Comparison of ENCODE assay signal across 24 mouse cellular contexts in the genomic region with DNA sequence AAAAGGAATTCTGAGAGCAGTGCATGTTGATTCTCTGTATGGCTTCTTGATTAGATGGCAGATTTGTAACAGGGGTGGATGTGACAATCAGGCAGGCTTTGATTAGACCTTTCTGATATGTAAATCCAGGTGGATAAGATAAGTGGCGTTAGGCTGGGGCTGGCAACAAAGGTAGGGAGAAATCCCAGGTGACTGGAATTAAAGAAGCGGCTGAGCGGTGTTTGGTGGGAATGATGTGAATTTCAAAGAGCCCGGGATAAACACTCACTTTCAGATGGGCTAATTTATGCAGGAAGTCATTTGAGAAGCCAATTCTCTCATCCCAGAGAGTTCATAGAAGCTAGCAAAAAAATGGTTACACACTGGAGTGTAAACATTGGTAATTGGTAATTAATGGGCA.
A peak's percentile ranks its signal among the peaks of the same experiment; 100 is the strongest.
DNase-seq lines count a peak whose midpoint lies in the region; ATAC-seq lines count a peak whose summit lies in the region.
"Had no signal": no experiment of that assay in that cellular context is flagged by ENCODE, and none has a peak within 500 bp of the region (broad histone marks: within the 10 kb centered on the region; RNA-seq: fewer than 3 reads in every experiment).

No protein-coding gene starts in this region.

- H3K27me3 ChIP-seq in hindbrain, embryonic 12.5 days = no peaks in the 10 kb centered on the region
- H3K27me3 ChIP-seq in hindbrain, embryonic 11.5 days (ENCODE audit: control insufficient read depth, insufficient read depth, low read length) = no peaks in the 10 kb centered on the region
- H3K27me3 ChIP-seq in hindbrain, embryonic 14.5 days (ENCODE audit: control insufficient read depth, insufficient read depth, low read length) = no peaks in the 10 kb centered on the region
- H3K27me3 ChIP-seq in hindbrain, embryonic 16.5 days (replicated peaks; ENCODE audit: control insufficient read depth, insufficient read depth, low read length) = no peaks in the 10 kb centered on the region
- no peaks in the 10 kb centered on the region for H3K27me3 ChIP-seq in midbrain, embryonic 16.5 days (ENCODE audit: control insufficient read depth, insufficient read depth, low read depth, low read length)
- H3K27me3 ChIP-seq: intestine, embryonic 15.5 days; limb, embryonic 13.5 days had no signal

- H3K9me3 ChIP-seq in hindbrain, embryonic 12.5 days (replicated peaks) = no peaks in the 10 kb centered on the region
- H3K9me3 ChIP-seq in hindbrain, embryonic 11.5 days (ENCODE audit: control insufficient read depth, low read length) = no peaks in the 10 kb centered on the region
- no peaks in the 10 kb centered on the region for H3K9me3 ChIP-seq in hindbrain, embryonic 14.5 days (ENCODE audit: control insufficient read depth, low read length)
- H3K9me3 ChIP-seq in hindbrain, embryonic 16.5 days (ENCODE audit: control insufficient read depth, low read length) = no peaks in the 10 kb centered on the region
- H3K9me3 ChIP-seq in midbrain, embryonic 16.5 days (replicated peaks; ENCODE audit: control insufficient read depth, low read length, poor library complexity, severe bottlenecking) = no peaks in the 10 kb centered on the region
- H3K9me3 ChIP-seq: heart, embryonic 12.5 days; intestine, embryonic 15.5 days; limb, embryonic 13.5 days had no signal

- no peak overlapping the region for H3K27ac ChIP-seq in hindbrain, embryonic 12.5 days
- no peak overlapping the region for H3K27ac ChIP-seq in hindbrain, embryonic 11.5 days (ENCODE audit: low read depth, low read length)
- no peak overlapping the region for H3K27ac ChIP-seq in hindbrain, embryonic 14.5 days
- H3K27ac ChIP-seq in hindbrain, embryonic 16.5 days (ENCODE audit: low read depth, low read length) = no peak overlapping the region
- peak overlapping the region; percentile 18; the same call in 1 of the 2 replicates for H3K27ac ChIP-seq in midbrain, embryonic 16.5 days (ENCODE audit: low read length)
- H3K27ac ChIP-seq: heart, adult 2 months; intestine, embryonic 15.5 days; layer of hippocampus, adult 2 months; limb, embryonic 13.5 days; macrophage had no signal

- 0 out of 2 replicates have a peak overlapping the region, but pooled peaks have one; percentile 18 for H3K4me2 ChIP-seq in hindbrain, embryonic 12.5 days (replicated peaks)
- no peak overlapping the region for H3K4me2 ChIP-seq in hindbrain, embryonic 11.5 days (replicated peaks; ENCODE audit: low read depth, low read length)
- peak overlapping the region; percentile 28 for H3K4me2 ChIP-seq in hindbrain, embryonic 14.5 days (replicated peaks)
- H3K4me2 ChIP-seq in hindbrain, embryonic 16.5 days (ENCODE audit: low read length) = peak overlapping the region; percentile 23; the same call in 1 of the 2 replicates
- H3K4me2 ChIP-seq in midbrain, embryonic 16.5 days (ENCODE audit: low read length) = peak overlapping the region; percentile 20
- H3K4me2 ChIP-seq: heart, embryonic 12.5 days; intestine, embryonic 15.5 days; limb, embryonic 13.5 days; liver, embryonic 11.5 days had no signal

- no peak overlapping the region for H3K9ac ChIP-seq in hindbrain, embryonic 12.5 days
- H3K9ac ChIP-seq in hindbrain, embryonic 11.5 days (ENCODE audit: low read depth, low read length) = no peak overlapping the region
- H3K9ac ChIP-seq in hindbrain, embryonic 14.5 days = no peak overlapping the region
- no peak overlapping the region; the same call in 1 of the 2 replicates for H3K9ac ChIP-seq in hindbrain, embryonic 16.5 days (ENCODE audit: low read depth, low read length)
- H3K9ac ChIP-seq in midbrain, embryonic 16.5 days (ENCODE audit: low read depth, low read length) = no peak overlapping the region
- H3K9ac ChIP-seq: heart, embryonic 12.5 days; intestine, embryonic 15.5 days; limb, embryonic 13.5 days had no signal

- 45% methylated on average over 4 of the region's 4 CpGs for WGBS in hindbrain, embryonic 12.5 days
- WGBS in hindbrain, embryonic 11.5 days = 44% methylated on average over 4 of the region's 4 CpGs
- 21% methylated on average over 4 of the region's 4 CpGs for WGBS in hindbrain, embryonic 14.5 days
- 32% methylated on average over 4 of the region's 4 CpGs for WGBS in hindbrain, embryonic 16.5 days
- 15% methylated on average over 4 of the region's 4 CpGs for WGBS in midbrain, embryonic 16.5 days

- no peak for DNase-seq in hindbrain, embryonic 11.5 days (ENCODE audit: low spot score)
- no peak for DNase-seq in hindbrain, embryonic 14.5 days (ENCODE audit: low spot score)
- no peak for DNase-seq in c-Kit-positive CD71-positive TER-119-positive erythroid progenitor cells, embryonic 14.5 days (ENCODE audit: low spot score)
- no peak for DNase-seq in left cerebral cortex, adult 11 months (ENCODE audit: low spot score)
- DNase-seq in lung, adult 18-20 months = no peak
- DNase-seq: adrenal gland, adult 2 months; B cell, adult 2 months; cerebellum, adult 11 months; cerebellum, adult 9-10 months; cerebellum, postnatal 36 days; gastrocnemius, postnatal 25 days; heart, adult 2 months; kidney, adult 2 months; kidney, postnatal 36 days had no signal

- no peak overlapping the region for H3K4me3 ChIP-seq in hindbrain, embryonic 12.5 days
- H3K4me3 ChIP-seq in hindbrain, embryonic 11.5 days (ENCODE audit: low read depth, low read length) = no peak overlapping the region
- no peak overlapping the region for H3K4me3 ChIP-seq in hindbrain, embryonic 14.5 days (replicated peaks; ENCODE audit: low read length)
- no peak overlapping the region for H3K4me3 ChIP-seq in hindbrain, embryonic 16.5 days (ENCODE audit: low read length)
- no peak overlapping the region for H3K4me3 ChIP-seq in midbrain, embryonic 16.5 days (ENCODE audit: low read depth, low read length)
- H3K4me3 ChIP-seq: heart, adult 2 months; heart, embryonic 12.5 days; intestine, embryonic 15.5 days; layer of hippocampus, adult 2 months; limb, embryonic 13.5 days had no signal

- H3K36me3 ChIP-seq in hindbrain, embryonic 12.5 days = no peaks in the 10 kb centered on the region
- H3K36me3 ChIP-seq in hindbrain, embryonic 11.5 days (ENCODE audit: control insufficient read depth, insufficient read depth, low read length) = no peaks in the 10 kb centered on the region
- H3K36me3 ChIP-seq in hindbrain, embryonic 14.5 days (replicated peaks; ENCODE audit: control insufficient read depth, insufficient read depth) = no peaks in the 10 kb centered on the region
- no peaks in the 10 kb centered on the region for H3K36me3 ChIP-seq in hindbrain, embryonic 16.5 days (ENCODE audit: control insufficient read depth, insufficient read depth, low read length)
- no peaks in the 10 kb centered on the region for H3K36me3 ChIP-seq in midbrain, embryonic 16.5 days (ENCODE audit: control insufficient read depth, insufficient read depth, low read length)
- H3K36me3 ChIP-seq: heart, embryonic 12.5 days; intestine, embryonic 15.5 days; limb, embryonic 13.5 days had no signal

- no peak for ATAC-seq in hindbrain, embryonic 12.5 days (ENCODE audit: low FRiP score)
- ATAC-seq in hindbrain, embryonic 11.5 days (ENCODE audit: low FRiP score) = no peak
- ATAC-seq in hindbrain, embryonic 14.5 days (ENCODE audit: low FRiP score) = no peak
- no peak for ATAC-seq in hindbrain, embryonic 16.5 days
- peak; percentile 56; the same call in 1 of the 2 replicates for ATAC-seq in midbrain, embryonic 16.5 days
- ATAC-seq: activated CD4-positive, CD25-positive, alpha-beta regulatory T cell, adult 4 months; intestine, embryonic 15.5 days had no signal

- peaks cover 16% of the 10 kb centered on the region for H3K4me1 ChIP-seq in hindbrain, embryonic 12.5 days
- H3K4me1 ChIP-seq in hindbrain, embryonic 11.5 days (replicated peaks; ENCODE audit: control insufficient read depth, insufficient read depth, low read length) = peaks cover 2% of the 10 kb centered on the region
- peaks cover 15% of the 10 kb centered on the region; the same call in 1 of the 2 replicates for H3K4me1 ChIP-seq in hindbrain, embryonic 14.5 days (replicated peaks; ENCODE audit: control insufficient read depth, insufficient read depth, low read length)
- H3K4me1 ChIP-seq in hindbrain, embryonic 16.5 days (ENCODE audit: control insufficient read depth, insufficient read depth, low read depth, low read length) = peaks cover 7% of the 10 kb centered on the region
- peaks cover 26% of the 10 kb centered on the region for H3K4me1 ChIP-seq in midbrain, embryonic 16.5 days (ENCODE audit: control insufficient read depth, insufficient read depth, low read length)
- H3K4me1 ChIP-seq: intestine, embryonic 15.5 days; limb, embryonic 13.5 days had no signal
